Mouse (Mus musculus) liver, embryonic 16.5 days (tissue): ENCODE data around the gene Ostm1. TPM values are rescaled to one million over a fixed set of nuclear protein-coding genes. Genes with fewer than 3 reads are reported as not detected.

ENCODE experiments used
- ATAC-seq: fragments of 200-750 bp; cut with Nextera tagmentation; 2 replicates; pipeline ENCODE4 v1.8.0; 2017; ENCODE audit warnings: low read depth, mild to moderate bottlenecking, moderate number of reproducible peaks, moderate library complexity
- H3K27ac ChIP-seq: fragments of 300-500 bp; sonication (generic); 2 replicates; pipeline ENCODE4 v1.5.1; 2014; ENCODE audit warnings: mild to moderate bottlenecking, low read length
- H3K27me3 ChIP-seq: fragments of 300-500 bp; sonication (generic); 2 replicates; pipeline ENCODE4 v1.6.1; 2014; ENCODE audit warnings: low read depth, low read length, mixed read lengths; ENCODE audit not compliant: control insufficient read depth, insufficient read depth
- H3K36me3 ChIP-seq: fragments of 300-500 bp; sonication (generic); 2 replicates; pipeline ENCODE4 v1.6.1; 2014; ENCODE audit warnings: mild to moderate bottlenecking; ENCODE audit not compliant: control insufficient read depth, insufficient read depth
- H3K4me1 ChIP-seq: fragments of 300-500 bp; sonication (generic); 2 replicates; pipeline ENCODE4 v1.6.1; 2014; ENCODE audit warnings: low read depth, low read length, mixed read lengths; ENCODE audit not compliant: control insufficient read depth
- H3K4me2 ChIP-seq: fragments of 300-500 bp; sonication (generic); 2 replicates; pipeline ENCODE4 v1.6.1; 2014; ENCODE audit warnings: low read depth, low read length, mixed read lengths
- H3K4me3 ChIP-seq: fragments of 300-500 bp; sonication (generic); 2 replicates; pipeline ENCODE4 v1.5.1; 2014; ENCODE audit warnings: low read depth, mild to moderate bottlenecking, low read length
- H3K9ac ChIP-seq: fragments of 300-500 bp; sonication (generic); 2 replicates; pipeline ENCODE4 v1.6.1; 2014; ENCODE audit warnings: low read depth, low read length
- H3K9me3 ChIP-seq: fragments of 300-500 bp; sonication (generic); replicated peaks from 2 replicates; pipeline ENCODE4 v1.6.1; 2016; ENCODE audit warnings: low read length; ENCODE audit not compliant: control insufficient read depth
- WGBS: fragments of 180-500 bp; shearing (Covaris S2); extraction: QIAGEN DNeasy Blood & Tissue Kit; methylation state at CpG from one replicate; pipeline ENCODE4 v1.1.7; 2014; ENCODE audit not compliant: insufficient replicate concordance; 5-methylcytosine and 5-hydroxymethylcytosine counted together
- polyA plus RNA-seq: library from polyadenylated mRNA; unstranded; fragments of >200 nt; fragmentation: Nextera tagmentation; extraction: Ambion mirVana; gene quantifications from 2 replicates; pipeline ENCODE4 v1.2.1, GENCODE M21; 2015

Ostm1 gene
- polyA plus RNA-seq, 1 experiment from 2014 or later: 10.5 TPM

- Histone ChIP-seq H3K27me3 (no peaks in the 10 kb centered on the region), H3K27ac (no peak overlapping the region), H3K9me3 (no peaks in the 10 kb centered on the region), H3K4me3 (no peak overlapping the region), H3K36me3 (no peaks in the 10 kb centered on the region), H3K9ac (no peak overlapping the region), H3K4me2 (no peak overlapping the region), H3K4me1 (no peaks in the 10 kb centered on the region)
- 35% methylated on average over 5 of the region's 5 CpGs for WGBS
- no peak for ATAC-seq
Observed at GRCm38 (mm10) chr10:42734546-42735060, 151.0 kb downstream of the Ostm1 start.

- Histone ChIP-seq H3K4me1 (no peaks in the 10 kb centered on the region), H3K36me3 (no peaks in the 10 kb centered on the region), H3K9me3 (no peaks in the 10 kb centered on the region), H3K4me2 (no peak overlapping the region), H3K27me3 (no peaks in the 10 kb centered on the region), H3K27ac (no peak overlapping the region), H3K4me3 (no peak overlapping the region), H3K9ac (no peak overlapping the region)
- no peak for ATAC-seq
- 39% methylated on average over 10 of the region's 10 CpGs for WGBS
Observed at GRCm38 (mm10) chr10:42751813-42752212, 168.2 kb downstream of the Ostm1 start.

Other genes with a start within 250 kb of the Ostm1 start
- 2.7 and 2.9 TPM in 2 replicates for gene Afg1l, start 105.3 kb upstream of the Ostm1 start, polyA plus RNA-seq
- 249 TPM in 2 replicates for gene Snx3, start 81.8 kb upstream of the Ostm1 start, polyA plus RNA-seq
- gene Nr2e1, start 190 bp upstream of the Ostm1 start, polyA plus RNA-seq: not detected in 2 replicates
- 10.0 and 11.2 TPM in 2 replicates for gene Sec63, start 177.7 kb downstream of the Ostm1 start, polyA plus RNA-seq